Mouse (Mus musculus): ENCODE measurements around the gene Pitpnc1.

GRCm38 (mm10) chr11:107410090-107410732 is 60.3 kb downstream of the Pitpnc1 start:
- TF ChIP-seq POLR2A (IDR thresholded peaks at IDR 0.05; ENCODE audit: insufficient read depth, low read depth, low read length) (no peak), CTCF (IDR thresholded peaks at IDR 0.05; ENCODE audit: insufficient read depth, low read depth, low read length) (no peak)
